Mouse (Mus musculus): ENCODE measurements around the gene Fbrs. TPM values are rescaled to one million over a fixed set of nuclear protein-coding genes. Genes with fewer than 3 reads are reported as not detected.
"Not testable (repeated sequence)": the region's sequence is repeated elsewhere in the genome, so short reads cannot be mapped to it uniquely, and the experiment has no call there.

Fbrs gene
- polyA plus RNA-seq, 1 experiment: 16.5 TPM

- Histone ChIP-seq H3K4me1 (ENCODE audit: control insufficient read depth, insufficient read depth, insufficient read length, low read length) (peaks cover 3% of the 10 kb centered on the region; the same call in 1 of the 2 replicates), H3K27ac (replicated peaks; ENCODE audit: low read depth, low read length) (peak overlapping the region; percentile 90), H3K4me3 (ENCODE audit: insufficient read depth, low read depth, low read length) (peak overlapping the region; percentile 88)
Measured at GRCm38 (mm10) chr7:127470743-127471645, 8.0 kb upstream of the Fbrs start.

GRCm38 (mm10) chr7:127471646-127472010 is 7.4 kb upstream of the Fbrs start:
- H3K4me1 ChIP-seq (ENCODE audit: control insufficient read depth, insufficient read depth, insufficient read length, low read length): peaks cover 3% of the 10 kb centered on the region; the same call in 1 of the 2 replicates
- peak overlapping the region; percentile 90 for H3K27ac ChIP-seq (replicated peaks; ENCODE audit: low read depth, low read length)
- peak overlapping the region; percentile 88 for H3K4me3 ChIP-seq (ENCODE audit: insufficient read depth, low read depth, low read length)

GRCm38 (mm10) chr7:127472060-127472459 is 6.9 kb upstream of the Fbrs start:
- Histone ChIP-seq H3K4me1 (ENCODE audit: control insufficient read depth, insufficient read depth, insufficient read length, low read length) (peaks cover 3% of the 10 kb centered on the region; the same call in 1 of the 2 replicates), H3K4me3 (ENCODE audit: insufficient read depth, low read depth, low read length) (peak overlapping the region; percentile 88), H3K27ac (replicated peaks; ENCODE audit: low read depth, low read length) (peak overlapping the region; percentile 90)

GRCm38 (mm10) chr7:127473705-127474104 is 5.3 kb upstream of the Fbrs start:
- H3K4me3 ChIP-seq (ENCODE audit: insufficient read depth, low read depth, low read length): no peak overlapping the region
- peaks cover 3% of the 10 kb centered on the region; the same call in 1 of the 2 replicates for H3K4me1 ChIP-seq (ENCODE audit: control insufficient read depth, insufficient read depth, insufficient read length, low read length)
- no peak overlapping the region for H3K27ac ChIP-seq (replicated peaks; ENCODE audit: low read depth, low read length)

GRCm38 (mm10) chr7:127474378-127475070 is 4.5 kb upstream of the Fbrs start:
- H3K4me1 ChIP-seq (ENCODE audit: control insufficient read depth, insufficient read depth, insufficient read length, low read length): peaks cover 3% of the 10 kb centered on the region; the same call in 1 of the 2 replicates
- no peak overlapping the region for H3K27ac ChIP-seq (replicated peaks; ENCODE audit: low read depth, low read length)
- H3K4me3 ChIP-seq (ENCODE audit: insufficient read depth, low read depth, low read length): no peak overlapping the region

GRCm38 (mm10) chr7:127475186-127475740 is 3.7 kb upstream of the Fbrs start:
- no peak overlapping the region for H3K27ac ChIP-seq (replicated peaks; ENCODE audit: low read depth, low read length)
- no peak overlapping the region for H3K4me3 ChIP-seq (ENCODE audit: insufficient read depth, low read depth, low read length)
- peaks cover 3% of the 10 kb centered on the region; the same call in 1 of the 2 replicates for H3K4me1 ChIP-seq (ENCODE audit: control insufficient read depth, insufficient read depth, insufficient read length, low read length)

- Histone ChIP-seq H3K4me3 (ENCODE audit: insufficient read depth, low read depth, low read length) (no peak overlapping the region), H3K27ac (replicated peaks; ENCODE audit: low read depth, low read length) (no peak overlapping the region), H3K4me1 (ENCODE audit: control insufficient read depth, insufficient read depth, insufficient read length, low read length) (peaks cover 3% of the 10 kb centered on the region; the same call in 1 of the 2 replicates)
Measured at GRCm38 (mm10) chr7:127476336-127476735, 2.7 kb upstream of the Fbrs start.

GRCm38 (mm10) chr7:127476855-127477254 is 2.1 kb upstream of the Fbrs start:
- H3K4me1 ChIP-seq (ENCODE audit: control insufficient read depth, insufficient read depth, insufficient read length, low read length): peaks cover 3% of the 10 kb centered on the region; the same call in 1 of the 2 replicates
- H3K27ac ChIP-seq (replicated peaks; ENCODE audit: low read depth, low read length): peak overlapping the region; percentile 39
- H3K4me3 ChIP-seq (ENCODE audit: insufficient read depth, low read depth, low read length): peak overlapping the region; percentile 50

GRCm38 (mm10) chr7:127477687-127478634 is 1.0 kb upstream of the Fbrs start:
- H3K27ac ChIP-seq (replicated peaks; ENCODE audit: low read depth, low read length): peak overlapping the region; percentile 98
- no peaks in the 10 kb centered on the region for H3K4me1 ChIP-seq (ENCODE audit: control insufficient read depth, insufficient read depth, insufficient read length, low read length)
- peak overlapping the region; percentile 65 for H3K4me3 ChIP-seq (ENCODE audit: insufficient read depth, low read depth, low read length)

GRCm38 (mm10) chr7:127479318-127480225 is 573 bp downstream of the Fbrs start:
- peak overlapping the region; percentile 98 for H3K27ac ChIP-seq (replicated peaks; ENCODE audit: low read depth, low read length)
- no peaks in the 10 kb centered on the region for H3K4me1 ChIP-seq (ENCODE audit: control insufficient read depth, insufficient read depth, insufficient read length, low read length)

GRCm38 (mm10) chr7:127480321-127480720 is 1.3 kb downstream of the Fbrs start:
- H3K4me1 ChIP-seq (ENCODE audit: control insufficient read depth, insufficient read depth, insufficient read length, low read length): no peaks in the 10 kb centered on the region
- H3K27ac ChIP-seq (replicated peaks; ENCODE audit: low read depth, low read length): no peak overlapping the region; the same call in 1 of the 2 replicates
- peak overlapping the region; percentile 65 for H3K4me3 ChIP-seq (ENCODE audit: insufficient read depth, low read depth, low read length)

More at GRCm38 (mm10) chr7:127479318-127480225, 573 bp downstream of the Fbrs start:
- H3K4me3 ChIP-seq (ENCODE audit: insufficient read depth, low read depth, low read length): peak overlapping the region; percentile 65

GRCm38 (mm10) chr7:127485416-127485815 is 6.4 kb downstream of the Fbrs start:
- H3K4me3 ChIP-seq (ENCODE audit: insufficient read depth, low read depth, low read length): no peak overlapping the region
- H3K27ac ChIP-seq (replicated peaks; ENCODE audit: low read depth, low read length): no peak overlapping the region
- no peaks in the 10 kb centered on the region for H3K4me1 ChIP-seq (ENCODE audit: control insufficient read depth, insufficient read depth, insufficient read length, low read length)

GRCm38 (mm10) chr7:127488364-127488763 is 9.4 kb downstream of the Fbrs start:
- H3K4me1 ChIP-seq (ENCODE audit: control insufficient read depth, insufficient read depth, insufficient read length, low read length); H3K4me3 ChIP-seq (ENCODE audit: insufficient read depth, low read depth, low read length); H3K27ac ChIP-seq (replicated peaks; ENCODE audit: low read depth, low read length): not testable (repeated sequence)
